Mouse (Mus musculus): ENCODE measurements at regions not wholly inside any gene's neighbourhood (a gene's known extent, or its start where the extent isn't known, plus 50 kb on each side); places are given as distances from the start of the nearest gene placed in this dataset.

GRCm38 (mm10) chr11:39733434-39734076 is 961.4 kb downstream of the Mat2b start:
- Histone ChIP-seq H3K4me3 (no peak overlapping the region), H3K4me1 (no peaks in the 10 kb centered on the region), H3K36me3 (no peaks in the 10 kb centered on the region), H3K9ac (no peak overlapping the region), H3K9me3 (no peaks in the 10 kb centered on the region), H3K4me2 (replicated peaks) (no peak overlapping the region), H3K27ac (no peak overlapping the region), H3K27me3 (no peaks in the 10 kb centered on the region)
- 89% methylated on average over 15 of the region's 15 CpGs for WGBS
- no peak for ATAC-seq (ENCODE audit: insufficient number of reproducible peaks, insufficient read depth, low FRiP score, low TSS enrichment)

- Histone ChIP-seq H3K4me1 (no peaks in the 10 kb centered on the region), H3K9ac (no peak overlapping the region), H3K4me2 (replicated peaks) (no peak overlapping the region), H3K27me3 (no peaks in the 10 kb centered on the region), H3K27ac (no peak overlapping the region), H3K36me3 (no peaks in the 10 kb centered on the region), H3K9me3 (no peaks in the 10 kb centered on the region), H3K4me3 (no peak overlapping the region)
- no peak for ATAC-seq (ENCODE audit: insufficient number of reproducible peaks, insufficient read depth, low FRiP score, low TSS enrichment)
These were observed 971.4 kb downstream of the Mat2b start for GRCm38 (mm10) chr11:39723621-39724020.

- Histone ChIP-seq H3K36me3 (no peaks in the 10 kb centered on the region), H3K9me3 (no peaks in the 10 kb centered on the region), H3K4me2 (replicated peaks) (no peak overlapping the region), H3K4me3 (no peak overlapping the region), H3K27me3 (no peaks in the 10 kb centered on the region), H3K27ac (no peak overlapping the region), H3K4me1 (no peaks in the 10 kb centered on the region), H3K9ac (no peak overlapping the region)
- no peak for ATAC-seq (ENCODE audit: insufficient number of reproducible peaks, insufficient read depth, low FRiP score, low TSS enrichment)
- 76% methylated on average over 2 of the region's 2 CpGs for WGBS
These were observed 1016.5 kb downstream of the Mat2b start for GRCm38 (mm10) chr11:39678521-39678920.

GRCm38 (mm10) chr11:39653595-39653994 is 1041.4 kb downstream of the Mat2b start:
- ATAC-seq (ENCODE audit: insufficient number of reproducible peaks, insufficient read depth, low FRiP score, low TSS enrichment): no peak
- H3K9ac ChIP-seq: no peak overlapping the region
- no peaks in the 10 kb centered on the region for H3K36me3 ChIP-seq
- 92% methylated on average over 5 of the region's 5 CpGs for WGBS
- no peaks in the 10 kb centered on the region for H3K27me3 ChIP-seq
- no peaks in the 10 kb centered on the region for H3K9me3 ChIP-seq
- no peaks in the 10 kb centered on the region for H3K4me1 ChIP-seq
- H3K27ac ChIP-seq: no peak overlapping the region
- no peak overlapping the region for H3K4me2 ChIP-seq (replicated peaks)
- H3K4me3 ChIP-seq: no peak overlapping the region

- H3K36me3 ChIP-seq: no peaks in the 10 kb centered on the region
- no peak overlapping the region for H3K4me2 ChIP-seq (replicated peaks)
- no peak overlapping the region for H3K9ac ChIP-seq
- no peaks in the 10 kb centered on the region for H3K9me3 ChIP-seq
- no peaks in the 10 kb centered on the region for H3K4me1 ChIP-seq
- 93% methylated on average over 1 of the region's 1 CpGs for WGBS
- no peak for ATAC-seq (ENCODE audit: insufficient number of reproducible peaks, insufficient read depth, low FRiP score, low TSS enrichment)
- H3K27ac ChIP-seq: no peak overlapping the region
- H3K4me3 ChIP-seq: no peak overlapping the region
- no peaks in the 10 kb centered on the region for H3K27me3 ChIP-seq
These were observed 1075.6 kb downstream of the Mat2b start for GRCm38 (mm10) chr11:39619356-39619755.

- no peak overlapping the region for H3K27ac ChIP-seq
- H3K9ac ChIP-seq: no peak overlapping the region
- no peak for ATAC-seq (ENCODE audit: insufficient number of reproducible peaks, insufficient read depth, low FRiP score, low TSS enrichment)
- no peak overlapping the region for H3K4me3 ChIP-seq
- no peaks in the 10 kb centered on the region for H3K27me3 ChIP-seq
- no peaks in the 10 kb centered on the region for H3K36me3 ChIP-seq
- 75% methylated on average over 3 of the region's 3 CpGs for WGBS
- no peaks in the 10 kb centered on the region for H3K4me1 ChIP-seq
- H3K4me2 ChIP-seq (replicated peaks): no peak overlapping the region
- no peaks in the 10 kb centered on the region for H3K9me3 ChIP-seq
These were observed 1079.2 kb downstream of the Mat2b start for GRCm38 (mm10) chr11:39615843-39616242.

GRCm38 (mm10) chr11:39596479-39596878 is 1098.5 kb downstream of the Mat2b start:
- H3K4me1 ChIP-seq: no peaks in the 10 kb centered on the region
- H3K9me3 ChIP-seq: no peaks in the 10 kb centered on the region
- no peak overlapping the region for H3K27ac ChIP-seq
- H3K9ac ChIP-seq: no peak overlapping the region
- no peaks in the 10 kb centered on the region for H3K36me3 ChIP-seq
- WGBS: 29% methylated on average over 4 of the region's 4 CpGs
- no peak for ATAC-seq (ENCODE audit: insufficient number of reproducible peaks, insufficient read depth, low FRiP score, low TSS enrichment)
- H3K4me2 ChIP-seq (replicated peaks): no peak overlapping the region
- H3K4me3 ChIP-seq: no peak overlapping the region
- H3K27me3 ChIP-seq: no peaks in the 10 kb centered on the region

- H3K4me3 ChIP-seq: peak overlapping the region; percentile 7; the same call in 1 of the 2 replicates
These were observed 1106.2 kb downstream of the Mat2b start for GRCm38 (mm10) chr11:39588641-39589385.

GRCm38 (mm10) chr11:39558287-39558686 is 1136.7 kb downstream of the Mat2b start:
- no peak for ATAC-seq (ENCODE audit: insufficient number of reproducible peaks, insufficient read depth, low FRiP score, low TSS enrichment)
- Histone ChIP-seq H3K27ac (no peak overlapping the region), H3K27me3 (no peaks in the 10 kb centered on the region), H3K4me1 (no peaks in the 10 kb centered on the region), H3K9ac (no peak overlapping the region), H3K4me3 (no peak overlapping the region), H3K4me2 (replicated peaks) (no peak overlapping the region), H3K36me3 (no peaks in the 10 kb centered on the region), H3K9me3 (no peaks in the 10 kb centered on the region)
- 53% methylated on average over 3 of the region's 3 CpGs for WGBS

More at GRCm38 (mm10) chr11:39588641-39589385, 1106.2 kb downstream of the Mat2b start:
- Histone ChIP-seq H3K27ac (no peak overlapping the region), H3K27me3 (no peaks in the 10 kb centered on the region), H3K4me2 (replicated peaks) (peak overlapping the region; percentile 35), H3K9me3 (no peaks in the 10 kb centered on the region), H3K4me1 (no peaks in the 10 kb centered on the region), H3K36me3 (no peaks in the 10 kb centered on the region), H3K9ac (no peak overlapping the region)
- ATAC-seq (ENCODE audit: insufficient number of reproducible peaks, insufficient read depth, low FRiP score, low TSS enrichment): no peak
- WGBS: 15% methylated on average over 15 of the region's 15 CpGs

- H3K9me3 ChIP-seq: no peaks in the 10 kb centered on the region
- 66% methylated on average over 3 of the region's 3 CpGs for WGBS
- H3K27me3 ChIP-seq: no peaks in the 10 kb centered on the region
- H3K36me3 ChIP-seq: no peaks in the 10 kb centered on the region
- no peak overlapping the region for H3K9ac ChIP-seq
- ATAC-seq (ENCODE audit: insufficient number of reproducible peaks, insufficient read depth, low FRiP score, low TSS enrichment): no peak
- no peaks in the 10 kb centered on the region for H3K4me1 ChIP-seq
- no peak overlapping the region for H3K4me2 ChIP-seq (replicated peaks)
- H3K27ac ChIP-seq: no peak overlapping the region
- no peak overlapping the region for H3K4me3 ChIP-seq
These were observed 1144.9 kb downstream of the Mat2b start for GRCm38 (mm10) chr11:39550066-39550465.

GRCm38 (mm10) chr11:39524866-39525649 is 1169.9 kb downstream of the Mat2b start:
- no peaks in the 10 kb centered on the region for H3K36me3 ChIP-seq
- H3K27ac ChIP-seq: no peak overlapping the region
- ATAC-seq (ENCODE audit: insufficient number of reproducible peaks, insufficient read depth, low FRiP score, low TSS enrichment): no peak
- 56% methylated on average over 7 of the region's 7 CpGs for WGBS
- H3K9me3 ChIP-seq: no peaks in the 10 kb centered on the region
- H3K4me2 ChIP-seq (replicated peaks): no peak overlapping the region
- no peak overlapping the region for H3K4me3 ChIP-seq
- H3K27me3 ChIP-seq: no peaks in the 10 kb centered on the region
- H3K9ac ChIP-seq: no peak overlapping the region
- no peaks in the 10 kb centered on the region for H3K4me1 ChIP-seq

- Histone ChIP-seq H3K36me3 (no peaks in the 10 kb centered on the region), H3K4me2 (replicated peaks) (no peak overlapping the region), H3K4me3 (no peak overlapping the region), H3K27ac (no peak overlapping the region), H3K4me1 (no peaks in the 10 kb centered on the region), H3K9ac (no peak overlapping the region), H3K27me3 (no peaks in the 10 kb centered on the region), H3K9me3 (no peaks in the 10 kb centered on the region)
- 80% methylated on average over 4 of the region's 4 CpGs for WGBS
- ATAC-seq (ENCODE audit: insufficient number of reproducible peaks, insufficient read depth, low FRiP score, low TSS enrichment): no peak
These were observed 1199.8 kb downstream of the Mat2b start for GRCm38 (mm10) chr11:39495253-39495652.

Data from embryonic facial prominence, embryonic 12.5 days (tissue).